Mouse (Mus musculus): Measurements from ENCODE around the gene Tbx3.

- no peak for TF ChIP-seq CTCF (IDR thresholded peaks at IDR 0.05; ENCODE audit: control insufficient read depth, insufficient read depth, insufficient read length)
- no peak for TF ChIP-seq CEBPB (IDR thresholded peaks at IDR 0.05; ENCODE audit: low read depth)
- TF ChIP-seq MYOG (IDR thresholded peaks at IDR 0.05; ENCODE audit: control insufficient read depth, extremely low read depth, insufficient read length): no peak
- no peak for TF ChIP-seq USF1 (IDR thresholded peaks at IDR 0.05; ENCODE audit: low read depth)
- TF ChIP-seq FOSL1 (IDR thresholded peaks at IDR 0.05; ENCODE audit: insufficient read depth, low read length, poor library complexity, severe bottlenecking): no peak
- no peak for TF ChIP-seq MYOD1 (IDR thresholded peaks at IDR 0.05; ENCODE audit: control insufficient read depth, insufficient read length, low read depth)
These were observed 44.3 kb upstream of the Tbx3 start for GRCm38 (mm10) chr5:119626154-119626553.
